Mouse (Mus musculus) forebrain, embryonic 11.5 days (tissue): ENCODE data around the gene Med13l. TPM values are rescaled to one million over a fixed set of nuclear protein-coding genes. Genes with fewer than 3 reads are reported as not detected.

Experiments
- ATAC-seq: fragments of 200-750 bp; cut with Nextera tagmentation; replicated peaks from 2 replicates; pipeline ENCODE4 v1.8.0; 2017; ENCODE audit warnings: moderate TSS enrichment; ENCODE audit not compliant: low FRiP score
- DNase-seq: peaks from one replicate; pipeline ENCODE4 v3.0.0-alpha.2; 2017; ENCODE audit warnings: low spot score
- H3K27ac ChIP-seq: fragments of 300-500 bp; sonication (generic); 2 replicates; pipeline ENCODE4 v1.5.1; 2014; ENCODE audit warnings: low read depth, low read length
- H3K27me3 ChIP-seq: fragments of 300-500 bp; sonication (generic); 2 replicates; pipeline ENCODE4 v1.6.1; 2014; ENCODE audit warnings: mild to moderate bottlenecking, low read length, mixed read lengths; ENCODE audit not compliant: control insufficient read depth, insufficient read depth
- H3K36me3 ChIP-seq: fragments of 300-500 bp; sonication (generic); 2 replicates; pipeline ENCODE4 v1.6.1; 2014; ENCODE audit warnings: mild to moderate bottlenecking, low read length, moderate library complexity, mixed read lengths; ENCODE audit not compliant: control insufficient read depth, insufficient read depth
- H3K4me1 ChIP-seq: fragments of 300-500 bp; sonication (generic); replicated peaks from 2 replicates; pipeline ENCODE4 v1.6.1; 2014; ENCODE audit warnings: low read length, mixed read lengths; ENCODE audit not compliant: control insufficient read depth, insufficient read depth
- H3K4me2 ChIP-seq: fragments of 300-500 bp; sonication (generic); 2 replicates; pipeline ENCODE4 v1.6.1; 2014; ENCODE audit warnings: low read depth, mild to moderate bottlenecking, low read length, moderate library complexity, mixed read lengths; ENCODE audit not compliant: severe bottlenecking
- H3K4me3 ChIP-seq: fragments of 300-500 bp; sonication (generic); 2 replicates; pipeline ENCODE4 v1.5.1; 2014; ENCODE audit warnings: low read depth, low read length
- H3K9ac ChIP-seq: fragments of 300-500 bp; sonication (generic); 2 replicates; pipeline ENCODE4 v1.6.1; 2014; ENCODE audit warnings: low read length
- H3K9me3 ChIP-seq: fragments of 300-500 bp; sonication (generic); 2 replicates; pipeline ENCODE4 v1.6.1; 2016; ENCODE audit warnings: low read length, mixed read lengths; ENCODE audit not compliant: control insufficient read depth
- WGBS: fragments of 180-500 bp; shearing (Covaris S2); extraction: QIAGEN DNeasy Blood & Tissue Kit; methylation state at CpG from one replicate; pipeline ENCODE4 v1.1.7; 2014; 5-methylcytosine and 5-hydroxymethylcytosine counted together
- polyA plus RNA-seq: library from polyadenylated mRNA; unstranded; fragments of >200 nt; fragmentation: Nextera tagmentation; extraction: Ambion mirVana; gene quantifications from 2 replicates; pipeline ENCODE4 v1.2.1, GENCODE M21; 2014

Gene Med13l
- polyA plus RNA-seq, 1 experiment from 2014 or later: 15.1 TPM

DNA sequence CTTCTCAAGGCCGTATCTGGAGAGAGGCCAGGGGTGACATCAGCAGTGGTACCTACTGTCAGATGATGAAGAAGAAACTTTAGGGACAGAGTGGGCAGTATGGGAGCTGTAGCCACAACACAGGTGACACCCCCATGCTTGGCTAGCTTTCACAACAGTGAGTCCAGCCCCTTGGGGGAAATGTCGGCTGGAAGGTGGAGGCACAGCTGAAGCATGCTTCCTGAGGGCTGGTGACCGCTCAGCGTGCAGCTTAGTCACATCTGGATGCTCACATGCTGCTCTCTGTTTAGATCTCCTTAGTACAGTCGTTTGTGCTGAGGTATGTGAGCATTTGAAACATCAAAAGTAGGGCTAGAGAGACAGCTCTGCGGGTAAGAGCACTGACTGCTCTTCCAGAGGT lies 121.5 kb downstream of the Med13l start:
- Histone ChIP-seq H3K36me3 (no peaks in the 10 kb centered on the region; the same call in 1 of the 2 replicates), H3K4me3 (no peak overlapping the region), H3K4me1 (0 out of 2 replicates have a peak, but pooled peaks cover 2% of the 10 kb centered on the region), H3K9ac (no peak overlapping the region), H3K9me3 (no peaks in the 10 kb centered on the region), H3K4me2 (no peak overlapping the region), H3K27me3 (no peaks in the 10 kb centered on the region), H3K27ac (no peak overlapping the region)
- WGBS: 89% methylated on average over 6 of the region's 6 CpGs
- no peak for ATAC-seq
- no peak for DNase-seq

DNA sequence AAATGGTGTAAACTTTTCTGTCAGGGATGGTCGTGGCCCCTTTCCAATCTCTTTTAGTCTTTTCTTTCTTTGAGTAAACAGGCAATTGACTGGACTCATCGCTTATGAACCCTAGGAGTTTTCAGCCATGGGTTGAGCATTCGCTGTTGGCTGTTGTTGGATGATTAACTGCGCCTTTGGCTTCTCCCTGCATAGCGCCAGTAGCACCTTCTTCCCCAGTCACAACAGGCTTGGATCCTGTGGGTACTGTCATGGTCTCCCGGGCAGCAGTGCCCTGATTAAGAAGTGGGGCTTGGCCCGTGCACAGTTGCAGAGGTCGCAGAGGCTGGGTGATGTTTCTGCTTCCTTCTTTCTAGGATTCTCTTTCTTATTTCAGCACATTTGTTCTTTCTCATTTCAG lies 124.7 kb downstream of the Med13l start:
- H3K4me3 ChIP-seq: no peak overlapping the region
- no peaks in the 10 kb centered on the region for H3K27me3 ChIP-seq
- no peak for ATAC-seq
- WGBS: 89% methylated on average over 8 of the region's 8 CpGs
- H3K4me2 ChIP-seq: no peak overlapping the region
- H3K9ac ChIP-seq: no peak overlapping the region
- no peaks in the 10 kb centered on the region; the same call in 1 of the 2 replicates for H3K36me3 ChIP-seq
- H3K4me1 ChIP-seq: 0 out of 2 replicates have a peak, but pooled peaks cover 2% of the 10 kb centered on the region
- DNase-seq: no peak
- H3K27ac ChIP-seq: no peak overlapping the region
- no peaks in the 10 kb centered on the region for H3K9me3 ChIP-seq

DNA sequence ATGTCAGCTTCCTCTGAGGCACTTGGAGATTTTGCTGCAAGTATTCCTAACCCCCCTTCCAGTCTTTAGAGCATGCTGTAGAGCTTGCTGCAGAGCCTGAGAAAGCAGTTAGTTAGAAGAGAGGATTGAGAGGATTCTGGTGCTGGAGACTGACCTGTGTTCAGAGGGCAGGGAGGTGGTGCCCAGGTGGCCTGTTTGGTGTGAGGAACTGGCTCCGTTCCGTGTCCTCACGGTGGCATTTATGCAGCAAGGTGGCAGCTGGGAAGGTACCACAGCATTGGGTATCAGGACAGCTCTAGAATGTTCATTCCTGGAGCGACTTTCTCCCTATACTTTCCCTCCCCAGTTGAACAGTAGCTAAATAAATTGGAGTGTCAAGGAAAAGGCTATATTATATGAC lies 125.5 kb downstream of the Med13l start:
- H3K27ac ChIP-seq: no peak overlapping the region
- 91% methylated on average over 4 of the region's 4 CpGs for WGBS

DNA sequence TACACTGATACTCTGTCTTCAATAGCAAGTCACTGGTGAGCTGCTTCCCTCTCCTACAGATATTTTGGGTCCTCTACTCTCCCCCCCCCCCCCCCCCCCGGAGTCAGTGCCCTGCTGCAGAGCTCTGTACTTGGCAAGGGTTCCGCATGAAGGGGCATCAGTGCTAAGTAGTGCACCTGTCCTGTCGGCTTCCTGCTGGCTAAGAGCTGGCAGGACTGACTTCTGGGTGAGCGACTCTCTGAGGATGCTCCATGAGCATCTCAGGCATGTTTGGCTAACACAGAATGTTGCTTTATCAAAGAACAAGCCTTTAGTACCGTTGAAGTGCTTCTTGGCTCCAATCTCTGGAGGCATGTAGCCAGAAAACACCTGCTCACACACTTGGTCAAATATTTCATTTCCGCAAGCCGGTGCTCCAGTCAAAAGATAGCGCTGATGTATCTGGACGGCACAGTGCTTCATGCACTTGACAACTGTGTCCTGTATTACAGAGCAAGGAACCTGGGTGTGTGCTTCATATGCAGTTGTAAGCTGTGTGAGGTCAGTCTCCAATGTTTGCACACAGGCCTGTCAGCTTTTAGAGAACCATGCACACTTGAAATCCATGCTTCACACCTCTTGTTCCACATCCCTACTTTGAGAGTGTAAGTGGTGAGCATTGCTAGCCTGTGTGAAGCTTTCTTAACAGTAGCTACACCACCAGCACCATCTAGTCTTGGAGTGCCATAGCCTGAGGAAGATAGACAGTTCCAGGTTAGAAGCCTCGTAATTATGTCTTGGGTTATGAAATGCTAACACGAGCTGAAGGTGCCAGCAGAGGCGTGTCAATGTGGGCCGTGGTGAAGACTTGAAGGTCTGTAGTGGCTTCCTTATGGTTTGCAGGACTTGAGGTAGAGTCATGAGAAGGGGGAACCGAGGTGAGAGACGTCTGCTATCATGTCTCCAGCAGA lies 128.7 kb downstream of the Med13l start:
- no peak for ATAC-seq
- H3K4me3 ChIP-seq: no peak overlapping the region
- H3K36me3 ChIP-seq: no peaks in the 10 kb centered on the region
- 0 out of 2 replicates have a peak, but pooled peaks cover 2% of the 10 kb centered on the region for H3K4me1 ChIP-seq
- no peak for DNase-seq
- no peak overlapping the region for H3K9ac ChIP-seq
- no peaks in the 10 kb centered on the region for H3K9me3 ChIP-seq
- no peaks in the 10 kb centered on the region for H3K27me3 ChIP-seq
- WGBS: 89% methylated on average over 15 of the region's 15 CpGs
- no peak overlapping the region for H3K4me2 ChIP-seq
- no peak overlapping the region for H3K27ac ChIP-seq

More for the DNA sequence above, 125.5 kb downstream of the Med13l start:
- DNase-seq (no peak), ATAC-seq (no peak)
- H3K36me3 ChIP-seq: no peaks in the 10 kb centered on the region; the same call in 1 of the 2 replicates
- H3K27me3 ChIP-seq: no peaks in the 10 kb centered on the region
- H3K9me3 ChIP-seq: no peaks in the 10 kb centered on the region
- no peak overlapping the region for H3K4me3 ChIP-seq
- H3K4me1 ChIP-seq: 0 out of 2 replicates have a peak, but pooled peaks cover 2% of the 10 kb centered on the region
- no peak overlapping the region for H3K4me2 ChIP-seq
- no peak overlapping the region for H3K9ac ChIP-seq

DNA sequence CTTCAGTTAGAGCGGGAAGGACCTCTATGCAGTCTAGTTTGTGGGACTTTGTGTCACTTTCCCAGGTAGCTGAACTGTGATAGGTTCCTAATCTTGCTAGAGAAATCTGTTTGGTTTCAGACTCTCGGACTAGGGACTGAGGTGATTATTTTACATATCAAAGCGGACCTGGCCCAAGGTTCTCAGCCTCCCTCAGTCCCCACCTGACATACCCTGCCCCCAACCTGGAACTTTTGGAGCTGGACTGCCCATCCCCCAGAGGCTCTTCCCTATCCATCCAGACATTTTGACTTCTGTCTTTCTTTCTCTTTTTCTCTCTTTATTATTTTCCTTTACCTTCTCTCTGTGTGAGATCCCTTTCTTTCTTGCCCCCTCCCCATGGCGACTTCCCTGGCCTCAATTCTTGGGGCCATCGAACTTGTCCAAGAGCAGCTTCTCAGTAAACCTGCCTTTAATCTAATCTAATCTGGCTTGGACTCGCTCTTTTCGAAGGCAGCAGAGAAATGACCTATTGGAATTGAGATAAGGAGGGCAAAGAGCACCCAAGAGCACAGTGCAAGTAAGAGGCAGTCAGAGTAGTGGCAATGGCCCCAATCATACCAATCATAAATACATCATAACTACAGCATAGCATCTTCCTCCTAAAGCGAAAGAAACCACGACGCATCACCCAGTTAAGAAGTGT lies 130.7 kb downstream of the Med13l start:
- Histone ChIP-seq H3K36me3 (no peaks in the 10 kb centered on the region), H3K4me2 (no peak overlapping the region), H3K27ac (no peak overlapping the region), H3K4me1 (0 out of 2 replicates have a peak, but pooled peaks cover 3% of the 10 kb centered on the region), H3K9ac (no peak overlapping the region), H3K4me3 (no peak overlapping the region), H3K27me3 (no peaks in the 10 kb centered on the region), H3K9me3 (no peaks in the 10 kb centered on the region)
- 82% methylated on average over 10 of the region's 10 CpGs for WGBS
- ATAC-seq (no peak), DNase-seq (no peak)

DNA sequence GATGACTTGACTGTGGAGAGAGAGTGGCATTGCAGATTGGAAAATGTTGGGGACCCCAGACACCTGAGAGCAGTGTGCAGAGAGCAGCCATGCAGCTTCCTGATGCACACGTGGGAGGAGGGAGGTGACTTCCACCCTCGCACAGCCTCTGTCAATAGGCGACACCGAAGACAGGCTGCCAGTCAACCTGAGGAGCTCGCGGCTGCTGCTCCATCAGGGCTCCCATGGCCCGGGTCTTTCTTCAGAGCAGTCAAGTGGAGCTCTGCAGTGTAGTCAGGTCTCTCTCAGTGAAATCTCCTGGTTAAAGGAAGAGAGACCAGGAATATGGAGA lies 131.2 kb downstream of the Med13l start:
- H3K9ac ChIP-seq: no peak overlapping the region
- DNase-seq (no peak), ATAC-seq (no peak)
- H3K9me3 ChIP-seq: no peaks in the 10 kb centered on the region
- H3K4me1 ChIP-seq: 0 out of 2 replicates have a peak, but pooled peaks cover 4% of the 10 kb centered on the region
- no peak overlapping the region for H3K4me2 ChIP-seq
- H3K4me3 ChIP-seq: no peak overlapping the region
- no peaks in the 10 kb centered on the region for H3K36me3 ChIP-seq
- WGBS: 76% methylated on average over 7 of the region's 7 CpGs
- H3K27me3 ChIP-seq: no peaks in the 10 kb centered on the region
- H3K27ac ChIP-seq: no peak overlapping the region

DNA sequence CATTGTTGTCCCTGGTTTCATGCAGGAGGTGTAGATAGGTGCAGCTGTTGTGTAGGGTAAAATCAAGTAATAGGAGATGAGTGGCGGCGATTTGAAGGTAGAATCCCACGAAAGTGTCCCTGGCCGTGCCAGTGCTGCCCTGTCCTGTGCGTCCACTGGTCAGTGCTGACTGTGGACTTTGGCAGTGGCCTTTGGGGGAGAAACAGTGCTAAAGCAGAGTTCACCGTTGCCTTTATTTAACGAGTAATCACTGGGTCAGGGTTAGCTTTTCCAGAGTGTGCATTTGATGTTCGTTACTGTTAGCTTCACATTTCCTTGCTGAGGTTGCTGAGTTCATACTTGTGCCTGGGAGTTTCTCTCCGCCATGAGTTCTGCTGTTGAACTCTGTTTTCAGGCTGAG lies 133.5 kb downstream of the Med13l start:
- 0 out of 2 replicates have a peak, but pooled peaks cover 1% of the 10 kb centered on the region for H3K4me1 ChIP-seq
- no peak overlapping the region for H3K4me2 ChIP-seq
- no peaks in the 10 kb centered on the region for H3K27me3 ChIP-seq
- WGBS: 87% methylated on average over 9 of the region's 9 CpGs
- no peak overlapping the region for H3K9ac ChIP-seq
- no peaks in the 10 kb centered on the region for H3K9me3 ChIP-seq
- no peak overlapping the region for H3K27ac ChIP-seq
- no peak overlapping the region for H3K4me3 ChIP-seq
- DNase-seq (no peak), ATAC-seq (no peak)
- H3K36me3 ChIP-seq: no peaks in the 10 kb centered on the region

DNA sequence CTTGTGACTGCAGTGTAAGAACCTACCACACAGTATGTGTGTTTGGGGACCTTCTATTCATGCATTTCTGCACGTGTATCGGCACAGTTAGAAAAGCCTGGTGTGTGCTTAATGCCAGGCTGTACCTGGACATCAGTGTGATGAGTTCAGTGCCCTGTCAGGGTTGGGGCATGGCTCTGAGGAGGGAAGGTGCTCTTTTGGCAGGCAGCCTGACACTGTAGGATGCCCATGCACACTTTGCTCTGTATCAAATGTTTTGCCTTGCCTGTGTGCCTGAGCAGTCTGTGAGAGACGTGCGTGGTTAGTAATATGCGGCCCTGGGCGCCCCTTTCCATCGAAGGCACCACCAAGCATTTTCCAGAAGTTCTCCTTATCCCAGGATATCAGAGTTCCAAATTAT lies 136.6 kb downstream of the Med13l start:
- WGBS: 92% methylated on average over 7 of the region's 7 CpGs
- ATAC-seq: no peak
- Histone ChIP-seq H3K4me1 (peaks cover 9% of the 10 kb centered on the region), H3K27ac (no peak overlapping the region), H3K4me3 (no peak overlapping the region), H3K9me3 (no peaks in the 10 kb centered on the region), H3K9ac (no peak overlapping the region), H3K4me2 (no peak overlapping the region), H3K27me3 (no peaks in the 10 kb centered on the region), H3K36me3 (no peaks in the 10 kb centered on the region)
- no peak for DNase-seq
